Mouse (Mus musculus): ENCODE measurements at regions not wholly inside any gene's neighbourhood (a gene's known extent, or its start where the extent isn't known, plus 50 kb on each side); places are given as distances from the start of the nearest gene placed in this dataset.

- no peak for DNase-seq (ENCODE audit: low spot score)
Observed at GRCm38 (mm10) chr13:46123446-46123845, 150.1 kb upstream of the Stmnd1 start.

GRCm38 (mm10) chr13:46116576-46116975, 151.8 kb upstream of the Atxn1 start:
- no peak for DNase-seq (ENCODE audit: low spot score)

- DNase-seq (ENCODE audit: low spot score) = no peak
Observed at GRCm38 (mm10) chr13:46104971-46105370, 140.2 kb upstream of the Atxn1 start.

DNA sequence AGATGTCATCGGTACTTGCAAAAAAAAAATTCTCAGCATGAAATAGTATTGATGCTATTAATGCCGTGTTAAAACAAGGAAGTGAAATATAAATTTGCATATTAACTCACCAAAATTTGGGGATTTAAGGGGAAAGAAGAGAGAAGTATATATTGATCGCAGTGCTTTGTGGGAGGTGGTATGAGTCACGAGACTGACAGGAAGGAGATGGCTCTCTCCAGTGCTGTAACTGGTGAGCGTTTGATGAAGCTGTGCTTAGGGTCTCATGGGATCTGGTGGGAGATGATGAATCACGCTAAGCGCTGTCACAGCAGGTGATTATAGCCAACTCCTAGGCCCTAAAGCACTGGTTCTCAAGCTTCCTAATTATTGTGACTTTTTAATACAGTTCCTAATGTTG, 133.8 kb upstream of the Atxn1 start:
- DNase-seq (ENCODE audit: low spot score) = no peak

GRCm38 (mm10) chr13:46098131-46098530, 133.3 kb upstream of the Atxn1 start:
- no peak for DNase-seq (ENCODE audit: low spot score)

DNA sequence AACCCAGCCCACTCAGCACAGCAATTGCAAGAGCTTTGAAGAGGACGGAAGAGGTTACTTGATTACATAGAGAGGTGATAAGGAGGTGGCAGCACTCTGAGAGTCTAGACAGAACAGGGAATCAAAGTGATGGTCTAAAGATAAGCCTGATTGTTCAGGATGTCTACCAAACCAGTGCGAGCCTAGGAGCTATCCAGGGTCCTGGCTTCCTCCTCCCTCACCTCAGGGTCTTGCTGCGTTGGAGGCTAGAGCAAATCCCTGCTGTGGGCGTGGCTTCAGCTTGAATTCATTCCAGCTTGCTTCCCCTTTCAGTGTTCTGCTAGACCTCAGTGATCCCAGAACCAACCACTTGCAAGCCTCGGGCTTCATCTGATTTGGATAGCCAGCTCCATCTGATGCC, 132.2 kb upstream of the Atxn1 start:
- DNase-seq (ENCODE audit: low spot score) = peak; percentile 18

GRCm38 (mm10) chr13:46096416-46096815, 131.6 kb upstream of the Atxn1 start:
- DNase-seq (ENCODE audit: low spot score) = no peak

DNA sequence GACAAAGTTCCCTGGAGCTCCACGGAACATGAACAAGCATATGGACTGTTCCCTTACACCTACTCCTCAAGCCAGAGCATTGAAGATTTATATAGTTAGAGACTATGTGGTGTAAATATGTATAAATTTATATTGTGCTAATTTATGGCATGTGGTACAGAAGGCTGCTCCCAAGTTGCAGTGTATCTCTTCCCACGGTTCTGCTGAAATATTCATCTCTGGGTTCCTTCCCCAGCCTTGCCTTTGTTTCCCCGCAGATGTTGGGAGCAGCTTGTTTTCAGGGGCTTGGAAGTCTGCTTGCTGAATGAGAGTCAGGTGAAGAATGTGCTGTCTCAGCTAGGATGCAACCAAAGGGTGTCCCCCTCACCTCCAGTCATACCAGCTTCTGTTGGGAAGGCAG, 128.0 kb upstream of the Atxn1 start:
- no peak for DNase-seq (ENCODE audit: low spot score)

DNA sequence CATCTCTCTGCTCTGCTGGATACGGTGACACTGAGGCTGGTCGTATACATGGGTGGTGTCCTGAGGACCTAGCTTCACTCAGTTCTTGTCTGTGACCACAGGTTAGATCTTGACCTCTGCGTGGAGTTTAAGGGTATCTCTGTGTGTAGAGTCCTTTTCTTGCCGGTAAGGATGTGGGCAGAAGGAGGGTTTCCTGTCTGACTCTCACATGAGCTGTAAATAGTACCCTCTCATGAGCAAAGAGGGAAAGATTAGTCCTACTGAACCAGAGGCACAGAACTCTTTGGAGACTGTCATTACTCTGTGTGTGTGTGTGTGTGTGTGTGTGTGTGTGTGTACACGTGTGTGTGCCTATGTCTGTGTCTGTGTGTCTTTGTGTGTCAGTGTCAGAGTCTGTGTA, 126.3 kb upstream of the Atxn1 start:
- no peak for DNase-seq (ENCODE audit: low spot score)

DNA sequence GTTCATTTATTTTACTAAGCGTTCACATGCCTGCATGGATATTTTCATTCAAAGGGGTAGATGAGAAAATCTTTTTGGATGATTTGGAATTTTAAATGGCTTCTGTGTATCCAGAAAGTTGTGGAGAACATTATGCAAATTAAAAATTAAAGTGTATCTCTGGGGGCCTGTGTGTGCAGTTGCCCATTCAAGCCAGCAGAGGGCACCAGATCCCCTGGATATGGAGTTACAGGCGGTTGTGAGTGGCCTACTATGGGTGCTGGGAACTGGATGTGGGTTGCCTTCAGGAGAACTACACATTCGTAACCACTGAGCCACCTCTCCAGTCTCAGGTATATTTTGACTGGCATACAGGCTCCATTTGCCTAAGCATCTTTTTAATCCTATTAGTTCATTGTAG, 123.4 kb upstream of the Atxn1 start:
- DNase-seq (ENCODE audit: low spot score) = no peak

- DNase-seq (ENCODE audit: low spot score) = no peak
Observed at GRCm38 (mm10) chr13:46087663-46088062, 122.9 kb upstream of the Atxn1 start.

DNA sequence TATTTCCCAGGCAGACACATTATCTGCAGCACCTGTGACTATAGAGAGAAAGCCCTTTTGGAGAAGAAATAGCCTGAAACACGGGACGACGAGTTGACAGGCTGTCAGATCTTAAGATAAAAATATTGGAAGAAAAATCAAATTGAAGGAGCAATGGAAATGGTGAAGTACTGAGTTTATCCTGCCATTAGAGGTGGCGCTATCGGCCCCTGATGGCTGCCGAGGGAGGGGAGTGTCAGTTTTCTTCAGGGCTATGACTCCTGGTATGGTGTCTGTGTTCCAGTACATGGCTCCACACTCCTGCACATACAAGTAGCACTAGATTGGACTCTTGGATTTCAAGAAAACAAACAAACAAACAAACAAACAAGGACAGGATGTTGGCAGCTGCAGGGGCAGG, 112.1 kb upstream of the Atxn1 start:
- DNase-seq (ENCODE audit: low spot score) = no peak

GRCm38 (mm10) chr13:46071670-46072069, 106.9 kb upstream of the Atxn1 start:
- DNase-seq (ENCODE audit: low spot score) = no peak

DNA sequence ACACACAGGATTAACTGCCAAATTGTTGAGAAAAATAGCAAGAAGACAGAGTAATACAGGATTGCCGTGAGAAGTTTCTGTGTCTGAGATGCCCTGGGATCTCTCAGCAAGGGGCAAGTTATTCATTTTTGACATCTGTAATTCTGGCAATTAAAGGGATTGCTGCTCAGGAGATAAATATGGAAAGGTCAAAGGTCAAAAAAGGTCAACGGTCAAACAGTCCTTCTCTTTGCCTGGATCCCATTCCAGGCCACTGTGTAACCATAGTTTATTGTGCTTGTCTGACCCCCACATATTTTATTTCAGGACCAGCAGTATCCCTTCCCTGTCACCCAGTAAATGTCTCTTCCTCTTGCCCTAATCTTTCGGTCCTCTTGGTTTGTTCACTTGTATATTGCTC, 104.8 kb upstream of the Atxn1 start:
- DNase-seq (ENCODE audit: low spot score) = no peak

DNA sequence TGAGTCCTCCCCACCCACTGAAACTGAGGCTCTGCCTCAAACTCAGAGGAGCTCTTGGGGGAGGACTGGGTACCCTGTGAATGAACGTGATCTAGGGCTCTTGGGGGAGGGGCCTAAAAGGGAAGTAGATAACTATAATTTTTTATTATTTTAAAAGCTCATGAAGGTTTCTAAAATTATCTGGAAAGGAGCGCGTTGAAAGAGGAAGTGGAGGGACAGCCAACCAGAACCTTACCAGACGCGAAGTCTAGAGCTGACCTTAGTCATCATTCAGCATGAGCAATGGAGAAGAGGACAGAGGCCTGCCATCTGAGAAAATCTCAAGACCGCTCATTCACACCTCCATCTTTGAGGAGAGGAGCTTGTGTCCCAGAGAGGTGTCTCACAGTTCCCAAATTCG, 98.0 kb upstream of the Atxn1 start:
- DNase-seq (ENCODE audit: low spot score) = no peak

- DNase-seq (ENCODE audit: low spot score) = no peak
Observed at GRCm38 (mm10) chr13:46059870-46060269, 95.1 kb upstream of the Atxn1 start.

DNA sequence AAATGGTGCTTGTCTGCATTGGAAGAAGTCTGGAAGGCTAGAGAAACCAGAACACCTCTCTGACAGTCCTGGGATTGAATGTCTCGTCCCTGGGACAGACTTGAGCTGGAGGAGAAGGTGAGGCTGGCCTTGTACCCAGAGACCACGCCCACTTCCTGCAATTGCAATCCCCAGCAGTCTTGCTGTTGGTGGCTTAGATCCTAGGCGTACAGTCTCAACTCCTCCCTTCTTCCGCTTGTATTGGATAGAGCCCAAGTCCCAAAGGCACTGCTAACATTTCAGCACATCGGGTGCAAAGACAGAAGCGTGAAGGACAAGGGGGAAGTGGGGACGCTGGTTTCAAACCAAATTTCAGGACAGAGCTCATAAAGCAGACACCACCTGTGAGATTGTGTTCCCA, 94.1 kb upstream of the Atxn1 start:
- peak; percentile 23 for DNase-seq (ENCODE audit: low spot score)

- no peak for DNase-seq (ENCODE audit: low spot score)
Observed at GRCm38 (mm10) chr13:46058341-46058740, 93.5 kb upstream of the Atxn1 start.

DNA sequence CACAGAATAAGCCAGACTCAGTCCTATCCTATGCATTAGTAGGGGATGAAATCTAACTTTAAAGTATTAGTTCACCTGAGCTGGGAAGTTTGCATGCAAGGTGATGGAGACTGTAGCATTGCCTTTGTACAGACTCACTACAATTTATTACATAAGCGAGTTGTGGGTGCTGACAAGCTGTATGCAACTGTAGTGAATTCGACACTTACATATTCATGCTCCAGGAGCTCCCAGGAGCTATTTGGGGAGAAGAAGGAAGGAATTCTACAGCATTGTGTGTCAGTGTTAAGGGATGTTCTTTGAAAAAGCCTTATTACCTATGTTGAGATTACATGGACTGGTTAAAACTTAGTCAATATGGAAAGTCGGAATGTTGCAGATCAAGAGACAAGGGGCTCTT, 90.6 kb upstream of the Atxn1 start:
- DNase-seq (ENCODE audit: low spot score) = no peak

GRCm38 (mm10) chr13:46043568-46043967, 78.8 kb upstream of the Atxn1 start:
- no peak for DNase-seq (ENCODE audit: low spot score)

DNA sequence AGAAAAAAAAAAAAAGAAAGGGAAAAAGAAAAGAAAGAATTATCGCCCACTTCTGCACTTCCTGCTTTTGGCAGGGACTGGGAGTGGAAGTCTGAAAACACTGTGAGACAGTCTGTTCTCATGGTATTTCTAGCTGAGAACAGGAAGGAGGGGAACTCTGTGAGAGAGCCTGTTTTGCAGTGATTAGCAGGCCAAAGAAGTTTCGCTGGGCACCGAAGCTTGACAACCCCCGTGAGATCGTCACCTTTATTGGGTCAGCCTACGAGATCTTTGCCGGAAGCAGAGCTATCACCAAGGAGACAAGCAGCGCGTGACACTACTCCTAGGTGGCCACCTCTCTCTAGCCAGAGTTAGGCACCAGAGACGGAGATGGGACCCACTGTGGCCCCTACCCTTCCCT, 78.2 kb upstream of the Atxn1 start:
- no peak for DNase-seq (ENCODE audit: low spot score)

GRCm38 (mm10) chr13:46042224-46042623, 77.4 kb upstream of the Atxn1 start:
- DNase-seq (ENCODE audit: low spot score) = no peak

- no peak for DNase-seq (ENCODE audit: low spot score)
Observed at GRCm38 (mm10) chr13:46041475-46041874, 76.7 kb upstream of the Atxn1 start.

GRCm38 (mm10) chr13:46040062-46040461, 75.3 kb upstream of the Atxn1 start:
- DNase-seq (ENCODE audit: low spot score) = no peak
